Mouse (Mus musculus): ENCODE data around the gene Zfp276. TPM values are rescaled to one million over a fixed set of nuclear protein-coding genes. Genes with fewer than 3 reads are reported as not detected.

Gene Zfp276
- total RNA-seq, 2 experiments from 2014 or later: 20.3 to 24.8 TPM

DNA sequence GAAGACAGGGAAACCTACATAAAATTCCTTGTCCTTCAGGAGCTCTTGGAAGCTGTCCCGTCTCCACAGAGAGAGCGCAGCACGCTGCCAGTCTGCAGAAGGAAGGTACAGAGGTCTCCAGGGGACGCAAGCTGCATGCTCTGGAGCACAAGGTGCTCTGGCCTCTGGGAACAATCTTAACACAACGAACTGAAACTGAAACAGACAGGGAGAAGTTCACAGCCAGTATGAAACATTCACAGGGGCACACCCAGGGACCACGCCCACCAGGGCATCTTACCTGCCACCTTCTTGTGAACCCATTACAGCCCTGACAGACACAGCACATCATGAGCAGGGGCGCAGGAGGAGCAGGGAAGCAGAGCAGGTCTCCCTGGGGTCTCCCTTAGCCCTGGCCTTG lies 30.0 kb downstream of the Zfp276 start:
- TF ChIP-seq CTCF (conservative IDR thresholded peaks at IDR 0.05): no peak
- DNase-seq (ENCODE audit: low spot score in 2 of 2): no peak
- Histone ChIP-seq H3K27ac (no peak overlapping the region), H3K4me3 (no peak overlapping the region)

GRCm38 (mm10) chr8:123284493-123284892 lies 30.5 kb downstream of the Zfp276 start:
- Histone ChIP-seq H3K27ac (no peak overlapping the region), H3K4me3 (no peak overlapping the region)
- DNase-seq (ENCODE audit: low spot score in 2 of 2): no peak
- TF ChIP-seq CTCF (conservative IDR thresholded peaks at IDR 0.05): no peak

GRCm38 (mm10) chr8:123287362-123287761 lies 33.4 kb downstream of the Zfp276 start:
- no peak for TF ChIP-seq CTCF (conservative IDR thresholded peaks at IDR 0.05)
- DNase-seq (ENCODE audit: low spot score in 2 of 2): no peak
- Histone ChIP-seq H3K4me3 (no peak overlapping the region), H3K27ac (no peak overlapping the region)

DNA sequence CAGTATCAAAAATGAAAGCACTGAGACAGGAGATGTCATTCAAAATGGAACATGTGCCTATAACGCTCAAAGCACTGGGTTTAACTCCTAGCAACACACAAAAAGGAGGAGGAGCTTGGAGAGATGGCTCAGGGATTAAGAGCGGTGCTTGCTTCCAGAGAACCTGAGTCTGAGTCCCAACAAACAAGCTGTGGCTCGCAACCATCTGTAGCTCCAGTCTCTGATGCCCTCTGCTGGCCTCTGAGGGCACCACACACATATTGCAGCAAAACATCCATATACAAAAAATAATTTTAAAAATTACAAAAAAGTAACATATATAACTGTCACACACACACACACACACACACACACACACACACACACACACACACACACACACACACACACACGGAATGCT lies 36.2 kb downstream of the Zfp276 start:
- H3K27ac ChIP-seq: no peak overlapping the region
- TF ChIP-seq CTCF (conservative IDR thresholded peaks at IDR 0.05): peak; percentile 67
- no peak overlapping the region for H3K4me3 ChIP-seq
- DNase-seq (ENCODE audit: low spot score in 2 of 2): peak in 1 of 2 experiments; percentile 36

GRCm38 (mm10) chr8:123290679-123291078 lies 36.7 kb downstream of the Zfp276 start:
- H3K27ac ChIP-seq: no peak overlapping the region
- no peak for DNase-seq (ENCODE audit: low spot score in 2 of 2)
- H3K4me3 ChIP-seq: no peak overlapping the region
- no peak for TF ChIP-seq CTCF (conservative IDR thresholded peaks at IDR 0.05)

- no peak for DNase-seq (ENCODE audit: low spot score in 2 of 2)
- Histone ChIP-seq H3K27ac (no peak overlapping the region), H3K4me3 (no peak overlapping the region)
- no peak for TF ChIP-seq CTCF (conservative IDR thresholded peaks at IDR 0.05)
Observed at GRCm38 (mm10) chr8:123291716-123292115, 37.7 kb downstream of the Zfp276 start.

- Histone ChIP-seq H3K27ac (no peak overlapping the region), H3K4me3 (no peak overlapping the region)
- no peak for TF ChIP-seq CTCF (conservative IDR thresholded peaks at IDR 0.05)
- no peak for DNase-seq (ENCODE audit: low spot score in 2 of 2)
Observed at GRCm38 (mm10) chr8:123292281-123292680, 38.3 kb downstream of the Zfp276 start.

GRCm38 (mm10) chr8:123292785-123293184 lies 38.8 kb downstream of the Zfp276 start:
- no peak for TF ChIP-seq CTCF (conservative IDR thresholded peaks at IDR 0.05)
- Histone ChIP-seq H3K27ac (no peak overlapping the region), H3K4me3 (no peak overlapping the region)
- no peak for DNase-seq (ENCODE audit: low spot score in 2 of 2)

- no peak overlapping the region for H3K27ac ChIP-seq
- H3K4me3 ChIP-seq: no peak overlapping the region
- no peak for DNase-seq (ENCODE audit: low spot score in 2 of 2)
- no peak for TF ChIP-seq CTCF (conservative IDR thresholded peaks at IDR 0.05)
Observed at GRCm38 (mm10) chr8:123298301-123298700, 44.3 kb downstream of the Zfp276 start.

GRCm38 (mm10) chr8:123308738-123309137 lies 54.7 kb downstream of the Zfp276 start:
- Histone ChIP-seq H3K4me3 (no peak overlapping the region), H3K27ac (no peak overlapping the region)
- no peak for DNase-seq (ENCODE audit: low spot score in 2 of 2)
- peak; percentile 29 for TF ChIP-seq CTCF (conservative IDR thresholded peaks at IDR 0.05)

- Histone ChIP-seq H3K4me3 (peak overlapping the region; percentile 52), H3K27ac (no peak overlapping the region)
- TF ChIP-seq CTCF (conservative IDR thresholded peaks at IDR 0.05): no peak
- no peak for DNase-seq (ENCODE audit: low spot score in 2 of 2)
Observed at GRCm38 (mm10) chr8:123317781-123318466, 63.9 kb downstream of the Zfp276 start.

- TF ChIP-seq CTCF (conservative IDR thresholded peaks at IDR 0.05): peak; percentile 65
- peak; percentile 87 to 89 for DNase-seq (ENCODE audit: low spot score in 2 of 2)
- no peak within 1 kb of the TSS for H3K27ac ChIP-seq
Observed at GRCm38 (mm10) chr8:123318467-123318911, 64.5 kb downstream of the Zfp276 start, which contains the start of gene Fanca. Fanca (minus strand) TSS chr8:123318576.

More at GRCm38 (mm10) chr8:123318467-123318911, 64.5 kb downstream of the Zfp276 start, which contains the start of gene Fanca:
- peak within 1 kb of the TSS; percentile 52 for H3K4me3 ChIP-seq

Other genes starting within 250 kb of the Zfp276 start
- gene Ankrd11, start 211.9 kb upstream of the Zfp276 start, total RNA-seq (2021): 100 to 1,000 TPM; 165 to 176 TPM
- gene Spg7, start 191.3 kb upstream of the Zfp276 start, total RNA-seq (2021): 10 to 100 TPM; 63.4 to 66.3 TPM
- 100 to 1,000 TPM; 418 to 466 TPM for gene Rpl13, start 151.8 kb upstream of the Zfp276 start, total RNA-seq (2021)
- 100 to 1,000 TPM; 257 to 313 TPM for gene Cpne7, start 136.8 kb upstream of the Zfp276 start, total RNA-seq (2021)
- gene Sult5a1, start 95.9 kb upstream of the Zfp276 start, total RNA-seq (2021): 1 to 10 TPM; 2.0 to 2.8 TPM
- gene Dpep1, start 68.0 kb upstream of the Zfp276 start, total RNA-seq (2021): under 1 TPM in 1 of 2 experiments, not detected in 1; 0.37 TPM
- 100 to 1,000 TPM; 102 to 111 TPM for gene Chmp1a, start 41.4 kb upstream of the Zfp276 start, total RNA-seq (2021)
- gene Spata33, start 41.4 kb upstream of the Zfp276 start, total RNA-seq (2021): 1 to 10 TPM; 6.5 to 7.1 TPM
- 10 to 100 TPM; 93.9 to 98.8 TPM for gene Cdk10, start 29.4 kb upstream of the Zfp276 start, total RNA-seq (2021)
- gene Spata2l, start 18.0 kb upstream of the Zfp276 start, total RNA-seq (2021): 10 to 100 TPM; 71.4 to 75.0 TPM
- gene Vps9d1, start 153 bp downstream of the Zfp276 start, total RNA-seq (2021): 10 to 100 TPM; 59.5 to 70.3 TPM
- gene Fanca, start 64.4 kb downstream of the Zfp276 start, total RNA-seq (2021): 1 to 10 TPM; 1.7 to 2.8 TPM
- gene Spire2, start 78.5 kb downstream of the Zfp276 start, total RNA-seq (2021): 10 to 100 TPM; 15.8 to 17.4 TPM
- gene Tcf25, start 119.6 kb downstream of the Zfp276 start, total RNA-seq (2021): 100 to 1,000 TPM; 459 to 497 TPM
- not detected for gene Mc1r, start 152.9 kb downstream of the Zfp276 start, total RNA-seq (2021)
- 100 to 1,000 TPM; 249 to 277 TPM for gene Tubb3, start 157.2 kb downstream of the Zfp276 start, total RNA-seq (2021)
- gene Def8, start 169.3 kb downstream of the Zfp276 start, total RNA-seq (2021): 10 to 100 TPM; 56.7 to 62.1 TPM
- gene Afg3l1, start 223.7 kb downstream of the Zfp276 start, total RNA-seq (2021): 10 to 100 TPM; 23.6 to 37.6 TPM

All from layer of hippocampus, adult 2 months (tissue).